Mouse (Mus musculus) C2C12 (cell line): Measurements from ENCODE around the gene Ces2c. TPM values are rescaled to one million over a fixed set of nuclear protein-coding genes. Genes with fewer than 3 reads are reported as not detected.

Experiments
- H3K27me3 ChIP-seq: one replicate; pipeline ENCODE4 v1.6.1; 2011; ENCODE audit not compliant: control insufficient read depth, insufficient read depth, insufficient read length
- H3K36me3 ChIP-seq: one replicate; pipeline ENCODE4 v1.6.1; 2011; ENCODE audit not compliant: control insufficient read depth, insufficient read depth
- H3K4me3 ChIP-seq: one replicate; pipeline ENCODE4 v1.5.1; 2011; ENCODE audit warnings: mild to moderate bottlenecking, control low read depth; ENCODE audit not compliant: poor library complexity, insufficient read depth, severe bottlenecking
- H3K79me2 ChIP-seq: one replicate; pipeline ENCODE4 v1.6.1; 2011; ENCODE audit not compliant: control insufficient read depth, insufficient read depth
- H3K79me3 ChIP-seq: one replicate; pipeline ENCODE4 v1.6.1; 2011; ENCODE audit warnings: low read depth, control low read depth
- H3ac ChIP-seq: one replicate; pipeline ENCODE3; 2011; ENCODE audit warnings: low read depth; ENCODE audit not compliant: control insufficient read depth, insufficient read length
- CEBPB ChIP-seq: IDR thresholded peaks from one replicate; pipeline ENCODE4 v1.6.1; 2011; ENCODE audit warnings: low read depth, mild to moderate bottlenecking, control low read depth, moderate library complexity
- CTCF ChIP-seq: IDR thresholded peaks from one replicate; pipeline ENCODE4 v1.5.1; 2011; ENCODE audit not compliant: control insufficient read depth, insufficient read depth, insufficient read length
- FOSL1 ChIP-seq: IDR thresholded peaks from one replicate; pipeline ENCODE4 v1.8.0; 2011; ENCODE audit warnings: mild to moderate bottlenecking, low read length; ENCODE audit not compliant: poor library complexity, insufficient read depth, severe bottlenecking
- MAX ChIP-seq: IDR thresholded peaks from one replicate; pipeline ENCODE4 v1.6.1; 2011; ENCODE audit warnings: mild to moderate bottlenecking, control low read depth
- MYOD1 ChIP-seq: IDR thresholded peaks from one replicate; pipeline ENCODE4 v1.6.1; 2011; ENCODE audit warnings: low read depth; ENCODE audit not compliant: control insufficient read depth, insufficient read length
- MYOG ChIP-seq: IDR thresholded peaks from one replicate; pipeline ENCODE4 v1.6.1; 2011; ENCODE audit not compliant: control insufficient read depth, insufficient read length; ENCODE audit errors: extremely low read depth
- USF1 ChIP-seq: IDR thresholded peaks from one replicate; pipeline ENCODE4 v1.6.1; 2011; ENCODE audit warnings: low read depth, mild to moderate bottlenecking, control low read depth, moderate library complexity
- long read RNA-seq, 2 experiments: library from polyadenylated mRNA; unstranded; transcript quantifications; one replicate each; pipeline ENCODE4 v2.0.0; 2019 to 2020
- polyA plus RNA-seq: library from polyadenylated mRNA; unstranded; fragments of >200 nt; fragmentation: generic; extraction: Trizol; gene quantifications from one replicate; pipeline ENCODE4 v1.2.1, GENCODE M21; 2012; ENCODE audit warnings: missing spikeins

Gene Ces2c
- polyA plus RNA-seq, result not detected
- long read RNA-seq, experiment 1, result 0 reads
- long read RNA-seq, experiment 2, result 0 reads

DNA sequence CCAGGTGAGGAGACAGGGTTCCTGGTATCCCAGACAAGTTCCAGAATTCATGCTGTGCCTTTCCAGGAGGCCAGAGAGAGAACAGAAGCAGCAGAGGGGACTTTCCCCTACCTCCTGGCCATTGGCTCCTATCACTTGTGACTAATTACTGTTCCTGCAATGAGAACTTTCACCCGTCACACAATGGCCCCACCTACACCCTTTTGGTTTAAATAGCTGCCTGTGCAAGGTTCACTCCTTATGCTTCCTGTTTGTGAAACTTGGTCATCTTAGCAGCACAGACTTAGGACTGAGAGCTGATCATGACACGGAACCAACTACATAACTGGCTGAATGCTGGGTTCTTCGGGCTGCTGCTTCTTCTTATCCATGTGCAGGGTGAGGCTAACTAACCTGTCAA lies at the start of gene Ces2c:
Ces2c (plus strand) TSS at position 238 of the 400 bp plus-strand sequence.
- H3K4me3 ChIP-seq, result no peak within 1 kb of the TSS
- no peaks in the 10 kb centered on the region for H3K27me3 ChIP-seq
- no peak within 1 kb of the TSS for H3ac ChIP-seq
- H3K79me3 ChIP-seq, result no peaks in the 10 kb centered on the region
- no peak for TF ChIP-seq MYOG
- no peak for TF ChIP-seq MYOD1
- no peak for TF ChIP-seq MAX
- TF ChIP-seq CTCF, result no peak
- no peak for TF ChIP-seq FOSL1
- no peak for TF ChIP-seq USF1
- TF ChIP-seq CEBPB, result no peak
- H3K36me3 ChIP-seq, result no peaks in the 10 kb centered on the region
- H3K79me2 ChIP-seq, result no peaks in the 10 kb centered on the region

- H3K36me3 ChIP-seq, result no peaks in the 10 kb centered on the region
- no peaks in the 10 kb centered on the region for H3K79me3 ChIP-seq
- H3K4me3 ChIP-seq, result no peak overlapping the region
- H3K27me3 ChIP-seq, result peaks cover 3% of the 10 kb centered on the region
- H3ac ChIP-seq, result no peak overlapping the region
- H3K79me2 ChIP-seq, result no peaks in the 10 kb centered on the region
- TF ChIP-seq MYOD1 (no peak), CTCF (no peak), FOSL1 (no peak), MAX (no peak), MYOG (no peak), USF1 (no peak), CEBPB (no peak)
Observed at GRCm38 (mm10) chr8:104799385-104799784, 47.5 kb upstream of the Ces2c start.

DNA sequence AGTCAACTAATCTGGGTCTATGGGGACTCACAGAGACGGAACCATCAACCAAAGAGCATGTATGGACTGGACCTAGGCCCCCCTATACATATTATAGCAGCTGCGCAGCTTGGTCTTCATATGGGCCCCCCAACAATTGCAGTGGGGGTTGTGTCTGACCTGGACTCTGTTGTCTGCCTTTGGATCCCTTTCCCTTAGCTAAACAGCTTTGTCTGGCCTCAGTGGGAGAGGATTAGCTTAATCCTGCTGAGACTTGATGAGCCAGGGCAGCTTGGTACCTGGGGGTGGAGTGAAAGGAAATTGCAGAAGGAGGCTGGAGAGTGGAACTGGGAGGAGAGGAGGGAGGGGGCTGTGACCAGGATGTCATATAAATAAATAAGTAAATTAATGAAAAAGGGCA lies 40.7 kb upstream of the Ces2c start:
- no peaks in the 10 kb centered on the region for H3K27me3 ChIP-seq
- TF ChIP-seq MYOD1 (no peak), USF1 (no peak), MYOG (no peak), CEBPB (no peak), MAX (no peak), CTCF (no peak), FOSL1 (no peak)
- H3K79me3 ChIP-seq, result no peaks in the 10 kb centered on the region
- H3K4me3 ChIP-seq, result no peak overlapping the region
- H3K36me3 ChIP-seq, result no peaks in the 10 kb centered on the region
- H3K79me2 ChIP-seq, result no peaks in the 10 kb centered on the region
- H3ac ChIP-seq, result no peak overlapping the region

GRCm38 (mm10) chr8:104808542-104809413 lies 38.1 kb upstream of the Ces2c start:
- no peaks in the 10 kb centered on the region for H3K27me3 ChIP-seq
- no peak overlapping the region for H3ac ChIP-seq
- no peak overlapping the region for H3K4me3 ChIP-seq
- no peak for TF ChIP-seq CTCF
- no peak for TF ChIP-seq CEBPB
- no peak for TF ChIP-seq MYOG
- no peak for TF ChIP-seq MAX
- TF ChIP-seq USF1, result no peak
- no peak for TF ChIP-seq MYOD1
- no peak for TF ChIP-seq FOSL1
- no peaks in the 10 kb centered on the region for H3K36me3 ChIP-seq
- H3K79me3 ChIP-seq, result no peaks in the 10 kb centered on the region
- no peaks in the 10 kb centered on the region for H3K79me2 ChIP-seq

- H3ac ChIP-seq, result no peak overlapping the region
- no peaks in the 10 kb centered on the region for H3K36me3 ChIP-seq
- H3K27me3 ChIP-seq, result no peaks in the 10 kb centered on the region
- TF ChIP-seq FOSL1, result no peak
- TF ChIP-seq MYOG, result no peak
- no peak for TF ChIP-seq MAX
- no peak for TF ChIP-seq USF1
- TF ChIP-seq CTCF, result no peak
- TF ChIP-seq CEBPB, result no peak
- no peak for TF ChIP-seq MYOD1
- H3K79me3 ChIP-seq, result no peaks in the 10 kb centered on the region
- no peaks in the 10 kb centered on the region for H3K79me2 ChIP-seq
- H3K4me3 ChIP-seq, result no peak overlapping the region
Observed at GRCm38 (mm10) chr8:104809436-104809835, 37.4 kb upstream of the Ces2c start.
